Mouse (Mus musculus) inflammation-experienced regulatory T-cells (primary cell): ENCODE data around the gene Mpig6b. TPM values are rescaled to one million over a fixed set of nuclear protein-coding genes. Genes with fewer than 3 reads are reported as not detected.

Experiments used
- polyA plus RNA-seq, 2 experiments: library from polyadenylated mRNA; unstranded; fragments of 100-300 nt; shearing (Covaris generic); gene quantifications; one replicate each; pipeline ENCODE4 v1.2.1; 2017

The Mpig6b gene
- under 1 TPM; 0.11 to 0.16 TPM for polyA plus RNA-seq

DNA sequence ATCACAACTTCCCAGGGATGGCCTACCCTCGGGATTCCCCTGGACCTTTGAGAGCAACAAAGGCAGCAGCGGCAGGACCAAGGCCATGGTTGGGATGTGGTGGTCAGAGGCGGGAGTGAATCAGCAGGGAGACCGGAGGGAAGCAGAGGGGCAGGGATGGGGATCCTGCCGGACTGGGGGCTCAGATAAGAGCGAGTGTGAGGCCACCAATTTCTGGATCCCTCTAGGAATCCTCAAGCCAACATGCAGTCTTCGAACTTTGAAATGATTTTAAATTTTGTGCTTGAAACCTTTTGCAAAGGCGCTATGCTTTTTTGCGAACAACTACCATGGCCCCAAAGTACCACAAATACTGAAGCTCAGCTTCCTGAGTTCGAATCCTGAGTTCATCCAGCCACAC, at the start of gene Mpig6b:
Mpig6b (minus strand) TSS at position 101 of the 400 bp plus-strand sequence.

DNA sequence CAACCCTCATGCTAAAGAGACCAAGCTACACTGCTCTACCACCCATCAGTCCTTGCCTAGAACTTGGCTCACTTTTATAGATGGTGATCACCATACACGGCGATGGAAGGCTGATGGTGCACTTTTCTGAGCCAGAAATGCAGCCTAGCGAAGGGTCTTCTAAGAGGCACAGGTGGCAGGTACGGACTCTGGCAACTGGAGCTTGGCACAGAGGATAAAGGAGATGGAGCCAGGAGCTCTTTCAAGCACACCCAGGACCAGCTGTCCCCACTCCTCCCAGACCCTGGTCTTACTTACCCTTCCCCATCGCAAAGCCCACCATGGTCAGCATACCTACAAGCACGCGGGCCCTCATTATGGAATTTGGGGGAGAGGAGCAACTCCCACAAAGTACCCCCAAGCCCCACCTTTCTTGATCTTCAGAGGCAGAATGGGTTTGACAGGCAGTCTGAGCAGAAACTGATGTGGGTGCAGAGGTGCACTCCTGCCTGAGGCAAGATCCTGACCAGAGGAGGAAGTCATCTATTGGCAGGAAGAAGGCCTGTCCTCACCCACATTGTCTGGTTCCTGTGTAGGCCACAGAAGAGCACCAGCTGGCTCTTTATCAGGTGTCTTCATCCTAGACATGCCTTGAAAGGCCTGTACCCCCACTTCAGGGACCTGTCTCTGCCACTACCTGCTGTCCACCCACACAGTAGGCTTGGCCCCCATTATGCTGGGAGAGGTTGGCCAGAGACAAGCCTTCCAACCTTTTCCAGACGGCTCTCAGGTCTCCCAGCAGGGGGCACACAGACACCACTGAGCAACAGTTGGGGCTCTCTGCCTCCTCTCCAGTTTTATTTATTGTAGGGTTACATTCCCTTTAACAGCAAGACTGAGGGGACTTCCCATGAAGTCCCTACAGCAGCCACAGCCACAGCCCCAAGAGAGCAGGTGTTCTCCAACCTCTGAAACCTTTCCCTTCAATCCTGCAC, 49.3 kb upstream of the Mpig6b start, which contains the start of gene Ly6g5b:
Ly6g5b (minus strand) TSS at position 383 of the 974 bp plus-strand sequence.

DNA sequence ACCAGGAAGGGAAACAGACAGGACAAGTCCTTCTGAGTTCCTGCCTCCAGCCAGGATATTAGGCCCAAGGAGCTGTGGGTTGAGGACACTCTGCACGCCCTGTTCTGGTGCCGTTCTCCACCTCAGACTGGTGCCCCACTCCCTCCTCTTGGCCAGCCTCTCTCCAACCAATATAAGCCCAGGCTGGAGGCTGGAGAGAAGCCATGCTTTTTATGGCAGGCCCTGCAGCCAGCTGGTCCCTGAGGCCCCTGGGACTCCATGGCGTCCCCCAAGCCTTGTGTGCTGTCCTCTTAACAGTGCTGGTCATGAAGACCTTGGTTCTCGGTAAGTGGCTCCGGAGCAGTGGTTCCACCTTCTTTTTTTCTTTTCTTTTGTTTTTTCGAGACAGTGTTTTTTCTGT, 42.1 kb upstream of the Mpig6b start, which contains the start of gene Ly6g5c:
Ly6g5c (plus strand) TSS at position 183 of the 400 bp plus-strand sequence.

DNA sequence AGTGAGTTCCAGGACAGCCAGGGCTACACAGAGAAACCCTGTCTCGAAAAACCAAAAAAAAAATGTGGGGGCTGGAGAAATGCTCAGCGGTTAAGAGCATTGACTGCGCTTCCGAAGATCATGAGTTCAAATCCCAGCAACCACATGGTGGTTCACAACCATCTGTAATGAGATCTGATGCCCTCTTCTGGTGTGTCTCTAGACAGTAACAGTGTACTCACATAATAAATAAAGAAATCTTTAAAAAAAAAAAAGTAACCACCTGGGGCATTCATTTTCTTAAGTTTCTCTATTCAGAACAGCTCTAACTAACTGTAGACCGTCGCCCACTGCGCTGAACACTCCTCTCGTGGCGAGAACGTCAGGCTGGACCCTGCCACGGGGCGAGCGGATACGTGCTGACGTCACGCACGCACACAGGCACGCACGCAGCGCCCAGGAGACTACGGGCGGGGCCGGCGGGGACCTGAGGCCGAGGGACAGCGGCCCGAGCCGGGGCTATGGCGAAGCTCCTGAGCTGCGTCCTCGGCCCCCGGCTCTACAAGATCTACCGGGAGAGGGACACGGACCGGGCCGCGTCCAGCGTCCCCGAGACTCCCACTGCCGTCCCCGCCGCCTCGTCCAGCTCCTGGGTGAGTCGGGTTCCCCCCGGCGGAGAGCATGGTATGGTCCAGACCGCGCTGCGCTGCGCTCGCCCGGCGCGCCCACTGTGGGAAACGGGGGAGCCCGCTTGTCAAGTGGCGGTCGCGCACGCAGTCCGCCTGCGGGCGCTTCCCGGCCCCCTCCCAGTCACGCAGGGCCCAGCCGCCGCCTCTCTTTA, 23.1 kb upstream of the Mpig6b start, which contains the start of gene Abhd16a:
Abhd16a (plus strand) TSS at position 439 of the 820 bp plus-strand sequence.

DNA sequence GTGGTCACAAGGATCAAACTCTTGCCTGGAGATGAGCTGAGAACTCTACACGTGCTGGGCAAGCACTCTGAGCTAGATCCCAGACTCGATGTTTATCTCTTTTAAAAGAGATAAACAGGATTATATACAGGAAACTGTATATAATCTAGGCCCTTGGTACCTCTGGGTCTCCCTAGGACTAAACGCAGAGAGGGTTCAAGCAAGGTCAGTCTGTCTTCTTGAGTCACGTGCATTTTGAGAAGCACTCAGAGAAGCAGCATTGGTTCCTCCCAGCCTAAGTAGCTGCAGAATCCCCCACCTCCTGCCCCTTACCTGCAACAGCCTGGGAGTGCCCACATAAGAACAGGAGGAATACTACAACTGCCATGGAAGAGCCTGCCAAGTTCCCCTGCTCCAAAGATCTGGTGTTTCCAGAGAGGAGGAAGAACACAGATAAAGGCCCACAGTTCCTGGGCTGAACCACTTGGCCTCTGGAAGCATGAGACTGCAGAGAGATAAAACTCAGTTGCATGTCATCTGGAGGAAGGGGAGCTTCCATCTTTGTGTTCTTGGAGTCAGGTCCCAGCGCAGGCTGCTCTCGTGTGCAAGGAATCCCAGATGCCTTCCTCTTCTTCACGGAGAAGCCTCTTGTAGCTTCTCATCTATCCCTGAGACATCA, 19.4 kb upstream of the Mpig6b start, which contains the start of gene Ly6g6f:
Ly6g6f (minus strand) TSS at position 403 of the 658 bp plus-strand sequence.

DNA sequence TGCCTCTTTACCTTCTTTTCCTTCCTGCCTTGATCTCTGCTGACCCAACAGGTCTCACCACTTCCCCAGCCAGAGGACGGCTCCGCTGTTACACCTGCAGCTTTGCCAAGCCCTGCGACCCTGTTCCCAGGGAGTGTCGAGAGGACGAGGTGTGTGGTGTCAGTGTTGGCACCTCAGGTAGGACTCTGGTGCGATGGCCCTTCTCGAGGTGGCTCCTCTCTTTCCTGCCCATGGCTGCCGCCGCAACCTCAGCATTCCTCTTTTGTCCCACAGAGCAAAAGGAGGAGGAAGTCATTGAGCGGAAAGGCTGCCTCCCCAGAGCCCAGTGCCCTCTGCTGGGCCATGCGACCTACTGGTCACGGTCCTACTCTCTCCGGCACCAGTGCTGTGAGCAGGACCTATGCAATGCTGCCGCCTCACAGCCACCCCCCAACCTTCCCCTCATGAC, 11.8 kb upstream of the Mpig6b start, which contains the start of gene Ly6g6d:
Ly6g6d (minus strand) TSS at position 280 of the 448 bp plus-strand sequence.

DNA sequence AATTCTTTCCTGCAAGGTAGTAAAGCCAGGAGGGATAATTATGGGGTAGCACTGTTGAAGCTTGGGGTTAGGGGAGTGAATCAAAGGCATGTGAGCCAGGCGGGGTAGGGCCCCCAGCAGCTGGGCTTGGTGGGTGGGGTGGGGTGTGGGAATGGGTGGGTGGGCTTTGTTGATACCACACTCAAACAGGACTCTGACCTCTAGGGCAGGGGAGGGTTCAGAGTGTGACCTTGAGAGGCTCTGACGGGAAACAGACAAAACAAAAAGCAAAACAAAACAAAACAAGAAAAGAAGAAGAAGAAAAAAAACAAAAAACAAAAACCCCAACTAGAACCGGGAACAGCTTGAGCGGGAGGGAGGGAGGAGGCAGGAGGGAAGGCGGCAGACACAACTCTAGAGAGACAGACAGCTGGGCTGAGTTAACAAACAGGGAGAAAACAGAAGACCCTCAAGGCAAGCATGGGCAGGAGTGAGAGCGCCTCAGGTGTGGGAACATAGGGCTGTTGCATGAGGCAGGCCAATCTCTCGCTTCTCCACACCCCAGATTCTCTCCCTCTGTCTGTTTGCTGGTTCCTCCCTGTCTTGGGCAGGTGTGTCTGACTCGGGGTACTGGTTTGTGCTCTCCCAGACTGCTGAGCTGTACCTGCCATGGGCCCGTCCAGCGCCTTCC, 10.7 kb upstream of the Mpig6b start, which contains the start of gene Ly6g6e:
Ly6g6e (plus strand) TSS at position 396 of the 670 bp plus-strand sequence.

DNA sequence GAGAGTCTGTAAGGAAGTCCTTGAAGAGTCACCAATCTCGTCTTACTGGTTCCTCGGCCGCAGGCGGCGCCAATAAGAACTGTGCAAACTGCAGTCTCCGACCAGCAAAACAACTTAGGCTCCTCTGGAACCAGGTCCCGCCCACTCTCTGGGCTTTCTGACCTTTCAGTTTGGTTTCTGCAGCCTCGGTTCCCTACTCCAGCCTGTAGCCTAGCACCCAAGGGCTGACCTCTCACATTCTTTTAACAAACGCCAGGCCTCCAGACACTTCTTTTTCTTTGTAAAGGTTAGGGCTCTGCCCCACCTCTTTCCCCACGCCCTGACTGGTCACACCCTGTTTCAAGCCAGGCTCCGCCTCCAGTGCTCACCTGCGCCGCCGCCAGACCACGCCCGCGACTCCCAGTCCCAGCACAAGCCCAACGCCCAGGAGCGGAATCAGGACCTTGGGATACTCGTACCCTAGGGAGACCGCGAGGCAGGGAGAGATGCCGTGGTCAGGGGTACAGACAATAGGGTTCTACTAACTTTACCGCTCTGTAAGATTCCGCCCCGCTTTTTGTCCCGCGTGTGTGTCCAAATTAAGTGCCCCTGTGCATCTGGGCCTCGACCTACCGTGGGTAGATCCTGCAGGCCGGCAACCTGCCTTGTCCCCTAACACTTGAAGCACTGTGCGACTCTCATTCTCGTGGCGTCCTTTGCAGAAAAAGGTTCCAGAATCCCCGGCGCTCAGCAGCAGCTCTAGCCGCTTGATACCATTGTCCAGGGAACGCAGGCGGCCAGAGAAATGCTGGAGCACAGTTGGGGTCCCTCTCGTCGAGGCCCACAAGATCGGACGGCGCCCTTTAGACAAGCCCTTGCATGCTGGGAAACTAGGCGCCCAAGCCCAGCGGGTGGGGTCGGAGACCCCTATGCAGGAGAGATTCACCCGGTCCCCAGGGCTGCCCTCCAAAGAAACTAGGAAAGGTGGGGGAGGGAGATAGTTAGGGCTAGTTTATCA, 735 bp downstream of the Mpig6b start, which contains the start of gene Ly6g6c:
Ly6g6c (plus strand) TSS at position 438 of the 997 bp plus-strand sequence.

DNA sequence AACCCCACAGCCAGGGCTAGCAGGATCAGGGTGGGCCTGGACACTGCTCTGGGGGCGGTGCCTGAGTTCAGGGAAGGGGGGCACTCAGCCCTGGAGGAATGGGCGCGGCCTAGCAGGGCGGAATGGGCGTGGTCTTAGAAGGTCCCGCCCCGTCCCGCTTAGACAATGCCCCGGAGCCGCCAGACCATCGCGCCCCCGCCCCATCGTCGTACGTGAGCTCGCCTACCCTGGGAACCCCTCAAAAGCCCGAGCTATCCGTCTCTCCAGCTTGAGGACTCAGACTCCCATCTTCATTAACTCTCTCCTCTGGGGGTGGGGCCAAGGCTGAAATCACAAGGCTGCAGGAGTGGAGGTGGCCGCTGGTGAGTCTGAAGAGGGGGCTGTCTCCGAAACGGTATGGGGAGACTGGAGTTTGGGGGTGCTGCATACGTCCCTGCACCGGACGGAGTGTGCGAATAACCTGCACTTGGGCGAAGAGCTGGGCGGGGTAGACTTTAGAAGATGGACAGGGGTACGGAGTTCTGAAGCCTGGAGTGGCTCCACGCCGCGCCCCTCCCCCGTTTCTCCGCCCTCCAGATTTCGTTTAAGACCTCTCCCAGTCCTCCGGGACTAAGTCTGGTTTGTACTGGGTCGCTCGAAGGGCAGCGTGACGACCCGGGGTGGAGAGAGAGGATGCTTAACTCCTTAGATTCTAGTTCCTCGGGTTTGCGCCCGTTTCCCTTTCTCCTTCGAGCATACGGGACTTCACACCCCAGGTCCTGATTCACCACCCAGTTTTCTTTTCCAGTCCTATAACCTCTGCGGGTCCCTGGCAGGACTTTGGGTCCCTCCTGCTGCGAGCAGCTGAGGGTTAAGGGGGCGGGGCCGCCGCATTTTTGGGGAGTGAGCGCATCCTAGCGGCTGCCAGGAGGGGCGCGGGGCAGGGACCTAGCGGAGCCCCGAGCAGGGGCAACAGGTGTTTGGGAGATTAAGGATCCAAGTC, 6.8 kb downstream of the Mpig6b start, which contains the start of gene Ddah2:
Ddah2 (plus strand) TSS at position 125 of the 982 bp plus-strand sequence.

DNA sequence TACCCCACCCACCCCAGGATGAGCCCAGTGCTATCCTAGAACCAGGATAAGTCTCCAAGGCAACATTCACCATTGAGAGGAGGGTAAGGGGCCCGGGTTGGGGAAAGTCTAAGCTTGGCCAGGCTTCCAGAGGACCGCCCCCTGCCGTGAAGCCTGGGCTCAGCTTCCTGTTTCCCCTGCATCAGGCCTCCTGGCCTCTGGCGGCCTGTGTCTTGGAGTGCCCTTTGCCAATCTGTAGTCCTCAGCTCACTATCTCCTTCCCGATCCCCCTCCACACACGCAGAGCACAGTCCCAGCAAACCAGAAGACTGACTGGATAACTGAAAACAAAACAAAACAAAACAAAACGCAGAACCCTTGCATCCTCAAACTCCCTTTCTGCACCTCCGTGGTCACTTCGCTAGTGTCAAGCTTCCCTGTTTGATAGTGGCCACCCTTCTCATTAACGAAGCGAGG, 16.4 kb downstream of the Mpig6b start, which contains the start of gene Clic1:
Clic1 (plus strand) TSS at position 406 of the 456 bp plus-strand sequence.

DNA sequence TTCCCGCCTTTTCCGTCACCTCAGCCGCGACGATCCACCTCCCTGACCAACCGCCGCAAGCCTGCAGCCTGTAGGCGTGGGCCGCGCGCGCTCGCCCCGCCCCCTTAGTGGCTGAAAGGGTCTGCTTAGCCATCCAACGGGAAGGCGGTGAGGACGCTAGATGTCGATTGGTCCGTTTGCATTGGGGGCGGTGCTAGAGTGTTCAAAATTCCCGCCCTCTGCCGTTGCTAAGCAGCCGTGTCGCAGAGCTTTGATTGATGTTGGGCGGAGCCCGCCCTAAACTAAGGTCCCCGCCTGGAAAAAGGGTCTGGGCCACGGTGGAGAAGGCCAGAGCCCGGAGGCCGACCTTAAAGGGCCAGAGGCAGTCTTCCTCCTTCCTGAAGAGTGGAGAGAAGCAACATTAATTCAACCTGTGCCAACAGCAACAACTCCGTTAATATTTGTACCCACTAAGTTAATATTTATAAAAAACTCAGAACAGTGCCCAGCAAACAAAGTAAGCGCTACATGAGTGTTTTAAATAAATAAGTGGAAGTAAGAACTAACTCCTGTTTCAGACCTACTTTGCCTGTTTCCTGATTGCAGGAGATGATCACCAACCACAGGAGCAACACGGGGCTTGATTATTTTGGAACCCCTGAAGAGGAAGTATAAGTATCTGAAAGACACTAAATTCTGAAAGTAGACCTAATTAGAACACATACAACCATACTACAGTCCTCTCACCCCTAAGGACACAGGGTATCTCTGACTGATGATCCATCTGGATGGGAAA, 19.1 kb downstream of the Mpig6b start, which contains the start of gene Msh5:
Msh5 (minus strand) TSS at position 65 of the 775 bp plus-strand sequence.

DNA sequence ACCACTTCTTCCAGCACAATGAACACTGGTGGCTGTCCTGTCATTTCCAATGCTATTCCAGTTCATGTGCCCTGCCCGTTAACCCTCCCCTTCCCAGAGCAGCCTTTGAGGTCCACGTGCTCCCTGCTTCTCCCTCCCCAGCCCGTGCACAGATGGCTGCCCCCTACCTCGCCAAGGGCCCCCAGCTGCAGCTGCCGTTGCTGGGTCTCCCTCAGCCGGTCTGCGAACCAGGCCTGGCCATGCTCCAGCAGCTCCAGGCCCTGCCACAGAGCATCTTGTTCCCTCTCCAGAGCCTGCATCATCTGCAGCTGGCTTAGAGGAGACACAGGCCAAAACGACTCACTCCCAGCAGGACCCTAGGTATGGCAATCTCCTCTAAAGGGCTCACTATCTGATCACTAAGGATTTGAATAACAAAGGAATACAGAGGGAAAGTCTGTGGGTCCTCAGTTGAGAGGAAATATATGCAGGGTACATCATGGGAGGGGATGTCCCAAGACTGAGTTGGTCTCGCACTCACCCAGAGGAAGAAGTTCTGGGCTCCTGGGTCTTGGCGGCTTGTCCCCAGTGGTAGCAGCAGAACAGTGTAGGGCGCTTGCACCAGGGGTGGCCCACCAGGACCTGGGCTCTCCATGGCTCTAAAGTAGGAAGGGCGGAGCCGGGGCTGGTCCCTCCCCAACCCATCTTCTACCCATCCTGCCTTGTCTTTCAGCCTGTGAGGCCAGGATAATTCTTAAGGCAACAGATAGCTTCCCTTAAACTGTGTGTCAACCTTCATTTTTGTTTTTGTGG, 38.5 kb downstream of the Mpig6b start, which contains the start of gene Sapcd1:
Sapcd1 (minus strand) TSS at position 740 of the 792 bp plus-strand sequence.

DNA sequence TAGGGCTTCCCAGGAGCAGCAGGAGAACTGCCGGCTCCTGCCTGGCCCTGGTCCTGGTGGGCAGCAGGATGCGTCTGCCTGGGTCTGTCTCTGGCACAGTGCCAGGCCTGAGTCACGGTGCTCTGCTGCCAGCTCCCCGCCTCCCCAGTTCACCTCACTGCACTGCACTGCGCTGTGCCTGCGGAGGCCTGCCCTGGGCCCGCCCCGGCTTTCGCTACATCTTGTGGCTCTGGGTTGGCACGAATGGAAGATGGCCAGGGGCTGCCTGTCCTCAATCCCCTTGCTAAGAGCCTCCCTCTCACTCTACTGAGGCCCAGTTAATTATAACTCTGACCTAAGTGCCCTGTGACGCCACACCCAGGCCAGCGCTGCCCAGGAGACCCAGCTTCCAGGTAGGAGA, 49.6 kb downstream of the Mpig6b start, which contains the start of gene Vwa7:
Vwa7 (plus strand) TSS at position 204 of the 400 bp plus-strand sequence.

